Mouse (Mus musculus) midbrain, embryonic 15.5 days (tissue): Measurements from ENCODE around the gene Ptpn13. TPM values are rescaled to one million over a fixed set of nuclear protein-coding genes. Genes with fewer than 3 reads are reported as not detected.

ENCODE experiments used
- ATAC-seq: fragments of 200-750 bp; cut with Nextera tagmentation; replicated peaks from 2 replicates; pipeline ENCODE4 v1.8.0; 2017; ENCODE audit warnings: moderate TSS enrichment
- H3K27ac ChIP-seq: fragments of 300-500 bp; sonication (generic); 2 replicates; pipeline ENCODE4 v1.5.1; 2015; ENCODE audit warnings: mild to moderate bottlenecking, inconsistent platforms
- H3K27me3 ChIP-seq: fragments of 300-500 bp; sonication (generic); replicated peaks from 2 replicates; pipeline ENCODE4 v1.6.1; 2015; ENCODE audit warnings: inconsistent platforms
- H3K36me3 ChIP-seq: fragments of 300-500 bp; sonication (generic); replicated peaks from 2 replicates; pipeline ENCODE4 v1.6.1; 2015; ENCODE audit warnings: inconsistent platforms
- H3K4me1 ChIP-seq: fragments of 300-500 bp; sonication (generic); 2 replicates; pipeline ENCODE4 v1.6.1; 2015; ENCODE audit warnings: inconsistent platforms
- H3K4me2 ChIP-seq: fragments of 300-500 bp; sonication (generic); 2 replicates; pipeline ENCODE4 v1.6.1; 2015; ENCODE audit warnings: inconsistent platforms, mild to moderate bottlenecking, moderate library complexity
- H3K4me3 ChIP-seq: fragments of 300-500 bp; sonication (generic); 2 replicates; pipeline ENCODE4 v1.5.1; 2015; ENCODE audit warnings: mild to moderate bottlenecking, inconsistent platforms
- H3K9ac ChIP-seq: fragments of 300-500 bp; sonication (generic); 2 replicates; pipeline ENCODE4 v1.6.1; 2015; ENCODE audit warnings: mild to moderate bottlenecking, inconsistent platforms
- H3K9me3 ChIP-seq: fragments of 300-500 bp; sonication (generic); 2 replicates; pipeline ENCODE4 v1.6.1; 2016; ENCODE audit warnings: inconsistent platforms
- WGBS: fragments of 180-500 bp; shearing (Covaris S2); methylation state at CpG from one replicate; pipeline ENCODE4 v1.1.7; 2015; ENCODE audit warnings: mixed read lengths; 5-methylcytosine and 5-hydroxymethylcytosine counted together
- polyA plus RNA-seq: library from polyadenylated mRNA; unstranded; fragments of >200 nt; fragmentation: Nextera tagmentation; extraction: Ambion mirVana; gene quantifications from 2 replicates; pipeline ENCODE4 v1.2.1, GENCODE M21; 2015

Ptpn13 gene
- polyA plus RNA-seq, 1 experiment from 2014 or later = 5.9 TPM

- ATAC-seq = peak; percentile 60; the same call in 1 of the 2 replicates
- H3K27me3 ChIP-seq = no peaks in the 10 kb centered on the region
- no peak overlapping the region for H3K9ac ChIP-seq
- no peak overlapping the region for H3K4me3 ChIP-seq
- H3K36me3 ChIP-seq = no peaks in the 10 kb centered on the region
- no peak overlapping the region for H3K4me2 ChIP-seq
- 74% methylated on average over 9 of the region's 9 CpGs for WGBS
- H3K9me3 ChIP-seq = no peaks in the 10 kb centered on the region
- no peak overlapping the region for H3K27ac ChIP-seq
- peaks cover 19% of the 10 kb centered on the region for H3K4me1 ChIP-seq
Measured at GRCm38 (mm10) chr5:103593575-103593974, 168.6 kb downstream of the Ptpn13 start.

GRCm38 (mm10) chr5:103595394-103596226, 170.6 kb downstream of the Ptpn13 start:
- H3K4me3 ChIP-seq = no peak overlapping the region
- H3K27me3 ChIP-seq = no peaks in the 10 kb centered on the region
- H3K4me1 ChIP-seq = peaks cover 19% of the 10 kb centered on the region
- no peak for ATAC-seq
- WGBS = 74% methylated on average over 13 of the region's 13 CpGs
- no peak overlapping the region for H3K9ac ChIP-seq
- no peaks in the 10 kb centered on the region for H3K36me3 ChIP-seq
- H3K4me2 ChIP-seq = no peak overlapping the region
- H3K9me3 ChIP-seq = no peaks in the 10 kb centered on the region
- H3K27ac ChIP-seq = peak overlapping the region; percentile 67

- peak; percentile 68 for ATAC-seq
- 52% methylated on average over 14 of the region's 14 CpGs for WGBS
Measured at GRCm38 (mm10) chr5:103596467-103597146, 171.6 kb downstream of the Ptpn13 start.

GRCm38 (mm10) chr5:103597604-103598003, 172.6 kb downstream of the Ptpn13 start:
- Histone ChIP-seq H3K9me3 (no peaks in the 10 kb centered on the region), H3K4me2 (no peak overlapping the region), H3K27ac (no peak overlapping the region), H3K27me3 (no peaks in the 10 kb centered on the region), H3K36me3 (no peaks in the 10 kb centered on the region), H3K4me1 (peaks cover 19% of the 10 kb centered on the region), H3K4me3 (no peak overlapping the region), H3K9ac (no peak overlapping the region)
- 78% methylated on average over 6 of the region's 6 CpGs for WGBS
- ATAC-seq = no peak

More at GRCm38 (mm10) chr5:103596467-103597146, 171.6 kb downstream of the Ptpn13 start:
- Histone ChIP-seq H3K27ac (peak overlapping the region; percentile 67), H3K4me1 (peaks cover 19% of the 10 kb centered on the region), H3K27me3 (no peaks in the 10 kb centered on the region), H3K4me3 (no peak overlapping the region), H3K4me2 (no peak overlapping the region), H3K9ac (no peak overlapping the region), H3K36me3 (no peaks in the 10 kb centered on the region), H3K9me3 (no peaks in the 10 kb centered on the region)

GRCm38 (mm10) chr5:103598264-103598663, 173.3 kb downstream of the Ptpn13 start:
- no peak for ATAC-seq
- Histone ChIP-seq H3K4me1 (peaks cover 19% of the 10 kb centered on the region), H3K27me3 (no peaks in the 10 kb centered on the region), H3K27ac (no peak overlapping the region), H3K9ac (no peak overlapping the region), H3K4me3 (no peak overlapping the region), H3K4me2 (no peak overlapping the region), H3K36me3 (no peaks in the 10 kb centered on the region), H3K9me3 (no peaks in the 10 kb centered on the region)
- 88% methylated on average over 9 of the region's 9 CpGs for WGBS

- Histone ChIP-seq H3K9ac (no peak overlapping the region), H3K36me3 (no peaks in the 10 kb centered on the region), H3K27me3 (no peaks in the 10 kb centered on the region), H3K4me2 (no peak overlapping the region), H3K4me3 (no peak overlapping the region), H3K9me3 (no peaks in the 10 kb centered on the region), H3K27ac (no peak overlapping the region), H3K4me1 (peaks cover 17% of the 10 kb centered on the region)
- ATAC-seq = no peak
- 86% methylated on average over 5 of the region's 5 CpGs for WGBS
Measured at GRCm38 (mm10) chr5:103598881-103599280, 173.9 kb downstream of the Ptpn13 start.

- Histone ChIP-seq H3K9ac (no peak overlapping the region), H3K9me3 (no peaks in the 10 kb centered on the region), H3K4me2 (no peak overlapping the region), H3K27ac (no peak overlapping the region), H3K27me3 (no peaks in the 10 kb centered on the region), H3K4me3 (no peak overlapping the region), H3K36me3 (no peaks in the 10 kb centered on the region), H3K4me1 (no peaks in the 10 kb centered on the region)
- ATAC-seq = no peak
- WGBS = 31% methylated on average over 11 of the region's 11 CpGs
Measured at GRCm38 (mm10) chr5:103603115-103603893, 178.3 kb downstream of the Ptpn13 start.

- WGBS = 84% methylated on average over 7 of the region's 7 CpGs
- no peaks in the 10 kb centered on the region for H3K36me3 ChIP-seq
- no peaks in the 10 kb centered on the region for H3K27me3 ChIP-seq
- H3K27ac ChIP-seq = no peak overlapping the region
- no peaks in the 10 kb centered on the region for H3K4me1 ChIP-seq
- no peaks in the 10 kb centered on the region for H3K9me3 ChIP-seq
- H3K4me2 ChIP-seq = no peak overlapping the region
- no peak overlapping the region for H3K4me3 ChIP-seq
- ATAC-seq = no peak
- H3K9ac ChIP-seq = no peak overlapping the region
Measured at GRCm38 (mm10) chr5:103605707-103606106, 180.7 kb downstream of the Ptpn13 start.

- Histone ChIP-seq H3K4me3 (no peak overlapping the region), H3K9ac (no peak overlapping the region), H3K36me3 (no peaks in the 10 kb centered on the region), H3K27ac (no peak overlapping the region), H3K4me1 (no peaks in the 10 kb centered on the region), H3K27me3 (no peaks in the 10 kb centered on the region), H3K9me3 (no peaks in the 10 kb centered on the region), H3K4me2 (no peak overlapping the region)
- ATAC-seq = no peak
- 69% methylated on average over 5 of the region's 5 CpGs for WGBS
Measured at GRCm38 (mm10) chr5:103610148-103610547, 185.2 kb downstream of the Ptpn13 start.

- Histone ChIP-seq H3K9ac (no peak overlapping the region), H3K4me1 (no peaks in the 10 kb centered on the region), H3K4me2 (no peak overlapping the region), H3K4me3 (no peak overlapping the region), H3K9me3 (no peaks in the 10 kb centered on the region), H3K27ac (no peak overlapping the region), H3K27me3 (no peaks in the 10 kb centered on the region), H3K36me3 (no peaks in the 10 kb centered on the region)
- ATAC-seq = no peak
- WGBS = 92% methylated on average over 10 of the region's 10 CpGs
Measured at GRCm38 (mm10) chr5:103610856-103611472, 186.0 kb downstream of the Ptpn13 start.

- Histone ChIP-seq H3K4me2 (no peak overlapping the region), H3K36me3 (no peaks in the 10 kb centered on the region), H3K27me3 (no peaks in the 10 kb centered on the region), H3K27ac (no peak overlapping the region), H3K4me1 (no peaks in the 10 kb centered on the region), H3K9ac (no peak overlapping the region), H3K9me3 (no peaks in the 10 kb centered on the region), H3K4me3 (no peak overlapping the region)
- no peak for ATAC-seq
- WGBS = 91% methylated on average over 7 of the region's 7 CpGs
Measured at GRCm38 (mm10) chr5:103612316-103612715, 187.3 kb downstream of the Ptpn13 start.

- WGBS = 93% methylated on average over 7 of the region's 7 CpGs
- no peak for ATAC-seq
Measured at GRCm38 (mm10) chr5:103614356-103614755, 189.4 kb downstream of the Ptpn13 start.

More at GRCm38 (mm10) chr5:103614356-103614755, 189.4 kb downstream of the Ptpn13 start:
- no peaks in the 10 kb centered on the region for H3K9me3 ChIP-seq
- H3K4me1 ChIP-seq = no peaks in the 10 kb centered on the region
- H3K4me2 ChIP-seq = no peak overlapping the region
- no peak overlapping the region for H3K4me3 ChIP-seq
- no peak overlapping the region for H3K9ac ChIP-seq
- no peaks in the 10 kb centered on the region for H3K36me3 ChIP-seq
- no peaks in the 10 kb centered on the region for H3K27me3 ChIP-seq
- no peak overlapping the region for H3K27ac ChIP-seq
